In genomic region chr5:104417721-104418120, GRCm38 (mm10) we compare ENCODE assay signal across 16 mouse cellular contexts.
"Had no signal": no experiment of that assay in that cellular context is flagged by ENCODE, and none has a peak within 500 bp of the region (broad histone marks: within the 10 kb centered on the region; RNA-seq: fewer than 3 reads in every experiment).

No protein-coding gene starts in this region.

- H3K4me3 ChIP-seq: limb, embryonic 12.5 days; liver, embryonic 15.5 days; midbrain, embryonic 10.5 days; myocyte; neural tube, embryonic 15.5 days had no signal

- H3K27ac ChIP-seq: limb, embryonic 12.5 days; liver, embryonic 15.5 days; midbrain, embryonic 10.5 days; neural tube, embryonic 15.5 days had no signal

- H3K9ac ChIP-seq: limb, embryonic 12.5 days; liver, embryonic 15.5 days; neural tube, embryonic 15.5 days had no signal

- H3K27me3 ChIP-seq: limb, embryonic 12.5 days; liver, embryonic 15.5 days; neural tube, embryonic 15.5 days had no signal

- ATAC-seq: inflammation-experienced regulatory T-cells, adult 6 months; intestine, postnatal 0 days; lung, postnatal 0 days had no signal

- DNase-seq: liver; lung, adult 2 months; lung, postnatal 36 days; midbrain, embryonic 14.5 days; right cerebral cortex, postnatal 4 days; spleen, adult 18-20 months; thymus, adult 2 months; thymus, postnatal 4 days had no signal

- H3K9me3 ChIP-seq: limb, embryonic 12.5 days; liver, embryonic 15.5 days; midbrain, embryonic 10.5 days; neural tube, embryonic 15.5 days had no signal

- H3K36me3 ChIP-seq: limb, embryonic 12.5 days; liver, embryonic 15.5 days; midbrain, embryonic 10.5 days; neural tube, embryonic 15.5 days had no signal

- H3K4me1 ChIP-seq: liver, embryonic 15.5 days; midbrain, embryonic 10.5 days; neural tube, embryonic 15.5 days had no signal

- H3K4me2 ChIP-seq: limb, embryonic 12.5 days; liver, embryonic 15.5 days; neural tube, embryonic 15.5 days had no signal
